Comparison of ENCODE assay signal across 8 mouse cellular contexts in genomic region chr7:34798039-34798438, GRCm38 (mm10). TPM values are rescaled to one million over a fixed set of nuclear protein-coding genes. Genes with fewer than 3 reads are reported as not detected.
DNase-seq lines count a peak whose midpoint lies in the region; ATAC-seq lines count a peak whose summit lies in the region.

No protein-coding gene starts in this region.

- H3K9ac ChIP-seq in lung, embryonic 16.5 days (ENCODE audit: low read length), result no peak overlapping the region
- no peak overlapping the region for H3K9ac ChIP-seq in hindbrain, embryonic 16.5 days (ENCODE audit: low read depth, low read length)
- no peak overlapping the region for H3K9ac ChIP-seq in neural tube, embryonic 15.5 days (replicated peaks)

- no peak overlapping the region for H3K4me3 ChIP-seq in lung, embryonic 16.5 days (ENCODE audit: low read length)
- H3K4me3 ChIP-seq in hindbrain, embryonic 16.5 days (ENCODE audit: low read length), result no peak overlapping the region
- no peak overlapping the region for H3K4me3 ChIP-seq in neural tube, embryonic 15.5 days (replicated peaks)

- peak; percentile 40 for DNase-seq in embryo, embryonic 10.5 days (ENCODE audit: low spot score)
- DNase-seq in embryo, embryonic 9.5 days (ENCODE audit: extremely low spot score), result no peak
- DNase-seq in lung, adult 18-20 months, result no peak
- no peak for DNase-seq in right cerebral cortex, adult 18-20 months
- DNase-seq in urinary bladder, postnatal 36 days (ENCODE audit: low spot score in 2 of 2), result no peak

- no peaks in the 10 kb centered on the region for H3K36me3 ChIP-seq in lung, embryonic 16.5 days (ENCODE audit: control insufficient read depth, insufficient read depth, low read length)
- H3K36me3 ChIP-seq in hindbrain, embryonic 16.5 days (ENCODE audit: control insufficient read depth, insufficient read depth, low read length), result no peaks in the 10 kb centered on the region
- H3K36me3 ChIP-seq in neural tube, embryonic 15.5 days, result no peaks in the 10 kb centered on the region

- WGBS in lung, embryonic 16.5 days, result 2% methylated on average over 12 of the region's 12 CpGs
- 7% methylated on average over 12 of the region's 12 CpGs for WGBS in hindbrain, embryonic 16.5 days
- WGBS in neural tube, embryonic 15.5 days, result 4% methylated on average over 12 of the region's 12 CpGs

- peaks cover 9% of the 10 kb centered on the region for H3K4me1 ChIP-seq in lung, embryonic 16.5 days (replicated peaks; ENCODE audit: control insufficient read depth, insufficient read depth, low read length)
- peaks cover 17% of the 10 kb centered on the region for H3K4me1 ChIP-seq in hindbrain, embryonic 16.5 days (ENCODE audit: control insufficient read depth, insufficient read depth, low read depth, low read length)
- H3K4me1 ChIP-seq in neural tube, embryonic 15.5 days, result peaks cover 30% of the 10 kb centered on the region

- no peak for ATAC-seq in lung, embryonic 16.5 days (ENCODE audit: low read depth)
- peak; percentile 59 for ATAC-seq in hindbrain, embryonic 16.5 days
- peak; percentile 49; the same call in 1 of the 2 replicates for ATAC-seq in neural tube, embryonic 15.5 days (ENCODE audit: low FRiP score)

- H3K4me2 ChIP-seq in lung, embryonic 16.5 days (ENCODE audit: low read depth, low read length), result peak overlapping the region; percentile 14; the same call in 1 of the 2 replicates
- H3K4me2 ChIP-seq in hindbrain, embryonic 16.5 days (ENCODE audit: low read length), result peak overlapping the region; percentile 29; the same call in 1 of the 2 replicates
- peak overlapping the region; percentile 17 for H3K4me2 ChIP-seq in neural tube, embryonic 15.5 days

- no peak overlapping the region for H3K27ac ChIP-seq in lung, embryonic 16.5 days (ENCODE audit: low read length)
- H3K27ac ChIP-seq in hindbrain, embryonic 16.5 days (ENCODE audit: low read depth, low read length), result no peak overlapping the region
- H3K27ac ChIP-seq in neural tube, embryonic 15.5 days (replicated peaks), result peak overlapping the region; percentile 63

- peaks cover 9% of the 10 kb centered on the region for H3K27me3 ChIP-seq in lung, embryonic 16.5 days (ENCODE audit: control insufficient read depth, insufficient read depth, low read depth, low read length)
- no peaks in the 10 kb centered on the region; the same call in 1 of the 2 replicates for H3K27me3 ChIP-seq in hindbrain, embryonic 16.5 days (replicated peaks; ENCODE audit: control insufficient read depth, insufficient read depth, low read length)
- H3K27me3 ChIP-seq in neural tube, embryonic 15.5 days (replicated peaks), result no peaks in the 10 kb centered on the region

- H3K9me3 ChIP-seq in lung, embryonic 16.5 days (ENCODE audit: control insufficient read depth, low read length), result no peaks in the 10 kb centered on the region
- H3K9me3 ChIP-seq in hindbrain, embryonic 16.5 days (ENCODE audit: control insufficient read depth, low read length), result no peaks in the 10 kb centered on the region
- no peaks in the 10 kb centered on the region for H3K9me3 ChIP-seq in neural tube, embryonic 15.5 days (replicated peaks)

RNA-seq across cellular contexts. Expression of gene Chst8, which starts 14.5 kb away (rescaled TPM):
- 4.5 and 4.8 TPM in 2 replicates for polyA plus RNA-seq in lung, embryonic 16.5 days (2015; fragmentation: Nextera tagmentation; extraction: Ambion mirVana)
- polyA plus RNA-seq in hindbrain, embryonic 16.5 days (2015; fragmentation: Nextera tagmentation; extraction: Ambion mirVana), result 9.2 and 12.2 TPM in 2 replicates
- 13.2 and 13.3 TPM in 2 replicates for polyA plus RNA-seq in neural tube, embryonic 15.5 days (2015; fragmentation: Nextera tagmentation; extraction: Ambion mirVana)
